Mouse (Mus musculus) kidney, postnatal 0 days (tissue): ENCODE data around the gene Ndufs7. TPM values are rescaled to one million over a fixed set of nuclear protein-coding genes. Genes with fewer than 3 reads are reported as not detected.
"Not testable (repeated sequence)": the region's sequence is repeated elsewhere in the genome, so short reads cannot be mapped to it uniquely, and the experiment has no call there.

Source experiments
- ATAC-seq: fragments of 200-750 bp; cut with Nextera tagmentation; replicated peaks from 2 replicates; pipeline ENCODE4 v1.8.0; 2017; ENCODE audit warnings: low read depth, moderate number of reproducible peaks, moderate TSS enrichment, moderate library complexity; ENCODE audit not compliant: low FRiP score
- DNase-seq: peaks from one replicate; pipeline ENCODE4 v3.0.0-alpha.2; 2016; ENCODE audit warnings: low spot score
- H3K27ac ChIP-seq: fragments of 300-500 bp; sonication (generic); 2 replicates; pipeline ENCODE4 v1.5.1; 2014; ENCODE audit warnings: mild to moderate bottlenecking
- H3K27me3 ChIP-seq: fragments of 300-500 bp; sonication (generic); 2 replicates; pipeline ENCODE4 v1.6.1; 2014; ENCODE audit warnings: low read length, mixed read lengths; ENCODE audit not compliant: insufficient read depth
- H3K36me3 ChIP-seq: fragments of 300-500 bp; sonication (generic); 2 replicates; pipeline ENCODE4 v1.6.1; 2014; ENCODE audit warnings: low read length, mixed read lengths; ENCODE audit not compliant: insufficient read depth
- H3K4me1 ChIP-seq: fragments of 300-500 bp; sonication (generic); replicated peaks from 2 replicates; pipeline ENCODE4 v1.6.1; 2014; ENCODE audit warnings: antibody characterized with exemption, low read length, mixed read lengths; ENCODE audit not compliant: insufficient read depth
- H3K4me2 ChIP-seq: fragments of 300-500 bp; sonication (generic); 2 replicates; pipeline ENCODE4 v1.6.1; 2014; ENCODE audit warnings: mild to moderate bottlenecking, low read length, moderate library complexity, mixed read lengths
- H3K4me3 ChIP-seq: fragments of 300-500 bp; sonication (generic); replicated peaks from 2 replicates; pipeline ENCODE4 v1.5.1; 2014; ENCODE audit warnings: low read depth, low read length
- H3K9ac ChIP-seq: fragments of 300-500 bp; sonication (generic); 2 replicates; pipeline ENCODE4 v1.6.1; 2014; ENCODE audit warnings: low read depth, low read length
- H3K9me3 ChIP-seq: fragments of 300-500 bp; sonication (generic); replicated peaks from 2 replicates; pipeline ENCODE4 v1.6.1; 2016; ENCODE audit warnings: low read length, inconsistent platforms, mixed read lengths
- CTCF ChIP-seq: IDR thresholded peaks from 2 replicates; pipeline ENCODE4 v1.5.1; 2016; ENCODE audit warnings: antibody characterized with exemption, low read depth, mild to moderate bottlenecking, moderate library complexity
- WGBS: fragments of 180-500 bp; shearing (Covaris S2); extraction: QIAGEN DNeasy Blood & Tissue Kit; methylation state at CpG from one replicate; pipeline ENCODE4 v1.1.7; 2014; 5-methylcytosine and 5-hydroxymethylcytosine counted together
- polyA plus RNA-seq: library from polyadenylated mRNA; unstranded; fragments of >200 nt; fragmentation: Nextera tagmentation; extraction: Ambion mirVana; gene quantifications from 2 replicates; pipeline ENCODE4 v1.2.1, GENCODE M21; 2015

Gene Ndufs7
- polyA plus RNA-seq, 1 experiment from 2014 or later = 556 TPM

GRCm38 (mm10) chr10:80238306-80238705 is 10.6 kb upstream of the Ndufs7 start:
- H3K4me3 ChIP-seq = no peak overlapping the region
- H3K4me1 ChIP-seq = peaks cover under 1% of the 10 kb centered on the region; the same call in 1 of the 2 replicates
- DNase-seq (no peak), ATAC-seq (no peak)
- no peak overlapping the region for H3K9ac ChIP-seq
- H3K27ac ChIP-seq = no peak overlapping the region
- no peaks in the 10 kb centered on the region for H3K27me3 ChIP-seq
- WGBS = 88% methylated on average over 3 of the region's 3 CpGs
- no peak overlapping the region for H3K4me2 ChIP-seq
- H3K36me3 ChIP-seq = peaks cover 84% of the 10 kb centered on the region
- no peaks in the 10 kb centered on the region for H3K9me3 ChIP-seq
- TF ChIP-seq CTCF = no peak

- no peak for ATAC-seq
- Histone ChIP-seq H3K27ac (no peak overlapping the region), H3K36me3 (peaks cover 87% of the 10 kb centered on the region), H3K27me3 (no peaks in the 10 kb centered on the region), H3K4me2 (no peak overlapping the region), H3K4me1 (no peaks in the 10 kb centered on the region), H3K9me3 (no peaks in the 10 kb centered on the region), H3K4me3 (no peak overlapping the region), H3K9ac (no peak overlapping the region)
- DNase-seq = no peak
- no peak for TF ChIP-seq CTCF
- WGBS = 76% methylated on average over 6 of the region's 6 CpGs
Observed at GRCm38 (mm10) chr10:80239791-80240190, 9.1 kb upstream of the Ndufs7 start.

- Histone ChIP-seq H3K9me3 (no peaks in the 10 kb centered on the region), H3K4me2 (no peak overlapping the region), H3K27ac (no peak overlapping the region), H3K4me3 (no peak overlapping the region), H3K27me3 (no peaks in the 10 kb centered on the region), H3K9ac (no peak overlapping the region), H3K4me1 (no peaks in the 10 kb centered on the region), H3K36me3 (peaks cover 70% of the 10 kb centered on the region)
- no peak for TF ChIP-seq CTCF
- DNase-seq (no peak), ATAC-seq (no peak)
- 64% methylated on average over 9 of the region's 9 CpGs for WGBS
Observed at GRCm38 (mm10) chr10:80242088-80242487, 6.8 kb upstream of the Ndufs7 start.

DNA sequence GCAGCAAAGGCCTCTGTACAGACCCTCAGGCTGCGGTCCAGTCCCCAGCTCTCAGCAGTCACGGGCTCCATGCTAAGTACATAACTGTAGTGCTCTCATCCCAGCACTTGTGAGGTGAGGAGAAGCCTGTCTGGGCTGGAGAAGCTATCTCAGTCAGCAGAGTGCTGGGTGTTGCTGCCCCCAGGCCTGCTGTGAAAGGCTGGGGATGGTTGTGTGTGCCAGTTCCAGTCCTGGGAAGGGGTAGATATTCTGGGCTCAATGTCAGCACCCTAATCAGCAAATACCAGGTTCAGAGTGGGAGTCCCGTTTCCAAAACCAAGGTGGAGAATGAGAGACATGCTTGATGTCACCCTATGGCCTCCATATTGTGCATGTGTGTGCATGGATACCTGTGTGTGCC is 6.3 kb upstream of the Ndufs7 start:
- Histone ChIP-seq H3K4me1 (no peaks in the 10 kb centered on the region), H3K27ac (no peak overlapping the region), H3K4me3 (no peak overlapping the region), H3K27me3 (no peaks in the 10 kb centered on the region), H3K9ac (no peak overlapping the region), H3K9me3 (no peaks in the 10 kb centered on the region), H3K36me3 (peaks cover 65% of the 10 kb centered on the region), H3K4me2 (no peak overlapping the region)
- 83% methylated on average over 3 of the region's 3 CpGs for WGBS
- DNase-seq = no peak
- TF ChIP-seq CTCF = no peak
- ATAC-seq = no peak

- ATAC-seq (no peak), DNase-seq (peak; percentile 82)
- H3K4me2 ChIP-seq = no peak overlapping the region
- 40% methylated on average over 5 of the region's 5 CpGs for WGBS
- no peak overlapping the region for H3K9ac ChIP-seq
- peaks cover 1% of the 10 kb centered on the region for H3K4me1 ChIP-seq
- H3K27me3 ChIP-seq = no peaks in the 10 kb centered on the region
- no peaks in the 10 kb centered on the region for H3K9me3 ChIP-seq
- peaks cover 43% of the 10 kb centered on the region for H3K36me3 ChIP-seq
- peak; percentile 60 for TF ChIP-seq CTCF
- H3K4me3 ChIP-seq = no peak overlapping the region
- no peak overlapping the region for H3K27ac ChIP-seq
Observed at GRCm38 (mm10) chr10:80244791-80245399, 4.0 kb upstream of the Ndufs7 start.

DNA sequence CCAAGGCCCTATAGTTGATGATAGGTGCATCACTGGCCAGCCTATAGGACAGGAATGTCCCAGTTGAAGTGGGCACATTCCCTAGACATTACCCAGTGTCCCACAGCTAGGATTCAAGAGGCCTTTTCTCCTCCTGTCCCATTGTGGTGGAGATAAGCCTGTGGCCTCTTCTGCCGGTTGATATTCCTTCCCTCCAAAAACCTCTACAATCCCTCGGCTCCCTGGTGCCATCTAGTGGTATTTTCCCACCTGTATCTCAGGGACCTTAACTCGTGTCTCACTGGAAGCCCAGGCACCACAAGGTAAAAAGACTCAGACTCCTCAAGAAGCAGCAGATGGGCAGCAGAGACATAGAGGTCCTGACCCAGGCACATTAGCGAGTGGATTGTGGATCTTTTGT is 3.3 kb upstream of the Ndufs7 start:
- Histone ChIP-seq H3K9ac (no peak overlapping the region), H3K4me1 (peaks cover 6% of the 10 kb centered on the region), H3K4me2 (no peak overlapping the region), H3K4me3 (no peak overlapping the region), H3K36me3 (peaks cover 36% of the 10 kb centered on the region), H3K27ac (no peak overlapping the region), H3K27me3 (no peaks in the 10 kb centered on the region), H3K9me3 (no peaks in the 10 kb centered on the region)
- 2% methylated on average over 4 of the region's 4 CpGs for WGBS
- no peak for ATAC-seq
- peak; percentile 92 for DNase-seq
- peak; percentile 95 for TF ChIP-seq CTCF

DNA sequence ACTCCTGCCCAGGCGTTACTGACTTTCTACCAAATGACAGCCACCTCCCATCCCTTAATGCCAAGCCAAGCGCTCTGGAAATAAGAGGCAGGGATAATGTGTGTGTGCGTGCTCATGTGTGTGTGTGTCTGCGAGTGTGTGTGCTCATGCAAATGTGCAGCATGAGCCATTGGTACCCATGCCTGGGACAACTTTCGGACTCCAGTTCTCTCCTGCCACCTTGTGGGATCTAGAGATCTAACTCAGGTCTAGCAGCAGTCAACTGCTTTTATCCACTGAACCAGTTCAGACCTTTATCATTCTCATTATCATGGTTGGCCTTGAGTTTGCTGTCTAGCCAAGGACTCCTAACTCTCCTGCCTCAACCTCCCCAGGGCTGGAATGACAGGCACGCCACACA is 1.1 kb upstream of the Ndufs7 start:
- Histone ChIP-seq H3K4me2 (no peak overlapping the region), H3K4me3 (no peak overlapping the region)
- DNase-seq = peak; percentile 76

DNA sequence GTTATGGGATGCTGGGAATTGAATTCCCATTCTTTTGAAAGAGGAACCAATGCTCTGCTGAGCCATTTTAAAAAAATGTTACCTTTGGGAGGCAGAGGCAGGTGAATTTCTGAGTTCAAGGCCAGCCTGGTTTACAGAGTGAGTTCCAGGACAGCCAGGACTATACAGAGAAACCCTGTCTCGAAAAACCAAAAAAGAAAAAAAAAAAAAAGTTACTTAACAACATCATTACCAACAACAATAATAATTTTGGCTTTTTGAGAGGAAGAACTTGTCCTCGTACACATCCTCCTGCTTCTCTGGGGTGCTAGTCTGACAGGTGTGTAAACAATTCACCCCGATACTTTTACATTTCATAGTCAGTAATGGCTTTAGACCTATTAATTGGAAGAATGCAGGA is 484 bp upstream of the Ndufs7 start:
- Histone ChIP-seq H3K36me3 (peaks cover 15% of the 10 kb centered on the region), H3K4me2 (peak overlapping the region; percentile 78; the same call in 1 of the 2 replicates), H3K4me3 (peak overlapping the region; percentile 82; the same call in 1 of the 2 replicates)
- DNase-seq, H3K27me3 ChIP-seq, H3K4me1 ChIP-seq, H3K27ac ChIP-seq, H3K9me3 ChIP-seq, H3K9ac ChIP-seq, ATAC-seq: not testable (repeated sequence)
- 36% methylated on average over 3 of the region's 3 CpGs for WGBS

More for the DNA sequence above, 1.1 kb upstream of the Ndufs7 start:
- H3K36me3 ChIP-seq = peaks cover 17% of the 10 kb centered on the region
- no peaks in the 10 kb centered on the region for H3K27me3 ChIP-seq
- H3K4me1 ChIP-seq = peaks cover 6% of the 10 kb centered on the region
- H3K27ac ChIP-seq = no peak overlapping the region
- H3K9me3 ChIP-seq = no peaks in the 10 kb centered on the region
- no peak for ATAC-seq
- TF ChIP-seq CTCF = peak; percentile 71
- 33% methylated on average over 6 of the region's 6 CpGs for WGBS
- H3K9ac ChIP-seq = no peak overlapping the region
